Mouse (Mus musculus) midbrain, embryonic 14.5 days (tissue): ENCODE measurements around the gene Smg7. TPM values are rescaled to one million over a fixed set of nuclear protein-coding genes. Genes with fewer than 3 reads are reported as not detected.

ENCODE experiments used
- ATAC-seq: fragments of 200-750 bp; cut with Nextera tagmentation; 2 replicates; pipeline ENCODE4 v1.8.0; 2017; ENCODE audit warnings: moderate number of reproducible peaks, moderate library complexity; ENCODE audit not compliant: low FRiP score, low TSS enrichment
- DNase-seq: peaks from one replicate; pipeline ENCODE4 v3.0.0-alpha.2; 2015
- H3K27ac ChIP-seq: fragments of 300-500 bp; sonication (generic); replicated peaks from 2 replicates; pipeline ENCODE4 v1.5.1; 2014; ENCODE audit warnings: mild to moderate bottlenecking, low read depth, low read length, moderate library complexity
- H3K27me3 ChIP-seq: fragments of 300-500 bp; sonication (generic); 2 replicates; pipeline ENCODE4 v1.6.1; 2014; ENCODE audit warnings: low read length, control low read depth, mixed read lengths; ENCODE audit not compliant: control insufficient read depth, insufficient read depth
- H3K36me3 ChIP-seq: fragments of 300-500 bp; sonication (generic); 2 replicates; pipeline ENCODE4 v1.6.1; 2014; ENCODE audit warnings: low read length, control low read depth; ENCODE audit not compliant: control insufficient read depth, insufficient read depth
- H3K4me1 ChIP-seq: fragments of 300-500 bp; sonication (generic); 2 replicates; pipeline ENCODE4 v1.6.1; 2014; ENCODE audit warnings: mild to moderate bottlenecking, antibody characterized with exemption, low read length, control low read depth; ENCODE audit not compliant: control insufficient read depth, insufficient read depth
- H3K4me2 ChIP-seq: fragments of 300-500 bp; sonication (generic); 2 replicates; pipeline ENCODE4 v1.6.1; 2014; ENCODE audit warnings: mild to moderate bottlenecking, low read length, moderate library complexity
- H3K4me3 ChIP-seq: fragments of 300-500 bp; sonication (generic); replicated peaks from 2 replicates; pipeline ENCODE4 v1.5.1; 2014; ENCODE audit warnings: low read depth, low read length
- H3K9ac ChIP-seq: fragments of 300-500 bp; sonication (generic); replicated peaks from 2 replicates; pipeline ENCODE4 v1.6.1; 2014; ENCODE audit warnings: mild to moderate bottlenecking, low read length, moderate library complexity
- H3K9me3 ChIP-seq: fragments of 300-500 bp; sonication (generic); 2 replicates; pipeline ENCODE4 v1.6.1; 2016; ENCODE audit warnings: low read length, control low read depth, mixed read lengths; ENCODE audit not compliant: control insufficient read depth
- WGBS: fragments of 180-500 bp; shearing (Covaris S2); extraction: QIAGEN DNeasy Blood & Tissue Kit; methylation state at CpG from one replicate; pipeline ENCODE4 v1.1.7; 2014; 5-methylcytosine and 5-hydroxymethylcytosine counted together
- polyA plus RNA-seq: library from polyadenylated mRNA; unstranded; fragments of >200 nt; fragmentation: Nextera tagmentation; extraction: Ambion mirVana; gene quantifications from 2 replicates; pipeline ENCODE4 v1.2.1, GENCODE M21; 2014

Gene Smg7
- polyA plus RNA-seq, 1 experiment from 2014 or later, result 47.3 TPM

DNA sequence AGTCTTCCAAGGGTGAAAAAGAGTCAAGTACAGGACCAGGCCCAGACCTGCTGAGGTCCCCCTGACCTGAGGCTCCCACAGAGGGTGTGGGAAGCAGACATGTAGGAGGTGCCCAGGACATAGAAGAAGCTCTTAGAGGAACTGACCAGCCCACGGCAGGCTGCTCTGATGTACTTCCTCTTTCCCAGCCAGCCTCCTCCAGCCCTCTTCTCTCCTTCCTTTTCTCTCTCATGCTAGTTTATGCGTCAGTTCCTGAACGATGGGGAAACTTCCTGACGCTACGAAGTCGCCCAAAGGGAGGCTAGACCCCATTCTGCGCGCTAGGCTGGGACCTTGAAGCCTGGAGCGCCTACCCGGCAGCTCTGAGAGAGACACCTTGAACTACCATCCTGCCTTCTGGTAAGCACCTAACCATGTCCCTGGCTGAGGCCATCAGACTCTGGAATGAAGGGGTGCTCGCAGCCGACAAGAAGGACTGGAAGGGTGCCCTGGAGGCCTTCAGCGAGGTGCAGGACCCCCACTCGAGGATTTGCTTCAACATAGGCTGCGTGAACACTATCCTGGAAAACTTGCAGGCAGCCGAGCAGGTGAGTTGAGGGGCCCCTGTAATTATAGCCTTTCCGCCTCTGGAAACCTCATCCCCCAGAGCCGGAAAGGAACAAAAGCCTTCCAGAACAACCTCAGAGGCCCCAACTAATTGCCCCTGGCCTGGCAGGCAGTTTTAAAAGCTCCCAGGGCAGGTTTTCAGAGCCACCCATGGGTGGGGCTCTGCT, 94.6 kb downstream of the Smg7 start:
- no peak overlapping the region for H3K9ac ChIP-seq
- H3K4me2 ChIP-seq, result no peak overlapping the region
- 89% methylated on average over 18 of the region's 18 CpGs for WGBS
- H3K9me3 ChIP-seq, result no peaks in the 10 kb centered on the region
- no peaks in the 10 kb centered on the region for H3K27me3 ChIP-seq
- H3K4me3 ChIP-seq, result no peak overlapping the region
- no peak for DNase-seq
- ATAC-seq, result no peak
- no peak overlapping the region for H3K27ac ChIP-seq
- H3K36me3 ChIP-seq, result no peaks in the 10 kb centered on the region
- H3K4me1 ChIP-seq, result no peaks in the 10 kb centered on the region

DNA sequence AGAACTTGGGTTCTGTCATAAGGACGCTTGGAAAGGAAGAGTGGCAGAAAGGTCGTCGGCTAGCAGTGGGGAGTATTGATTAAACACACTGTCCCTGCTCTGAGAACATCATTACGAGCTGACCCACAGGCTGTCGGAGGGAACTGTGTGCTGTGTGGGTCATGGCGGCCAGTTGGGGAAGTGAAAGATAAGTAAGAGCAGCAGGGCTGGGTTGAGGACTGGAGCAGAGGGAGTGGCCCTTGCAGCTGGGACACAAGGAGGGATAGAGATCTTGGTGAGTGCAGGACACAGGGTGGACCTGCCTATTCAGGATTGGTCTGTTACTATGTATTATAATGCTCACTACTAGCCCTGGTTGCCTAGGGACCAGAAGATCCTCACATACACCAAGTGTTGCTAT, 97.5 kb downstream of the Smg7 start:
- no peak for DNase-seq
- H3K4me1 ChIP-seq, result no peaks in the 10 kb centered on the region
- no peaks in the 10 kb centered on the region for H3K9me3 ChIP-seq
- H3K36me3 ChIP-seq, result no peaks in the 10 kb centered on the region
- no peak overlapping the region for H3K4me2 ChIP-seq
- no peak overlapping the region for H3K9ac ChIP-seq
- ATAC-seq, result no peak
- H3K27ac ChIP-seq, result no peak overlapping the region
- no peaks in the 10 kb centered on the region for H3K27me3 ChIP-seq
- no peak overlapping the region for H3K4me3 ChIP-seq
- 86% methylated on average over 6 of the region's 6 CpGs for WGBS

GRCm38 (mm10) chr1:152800633-152801176, 101.7 kb downstream of the Smg7 start:
- 88% methylated on average over 13 of the region's 13 CpGs for WGBS
- no peaks in the 10 kb centered on the region for H3K9me3 ChIP-seq
- DNase-seq, result no peak

GRCm38 (mm10) chr1:152799897-152800296, 102.5 kb downstream of the Smg7 start, which contains the start of gene Ncf2:
Ncf2 (plus strand) TSS chr1:152800194.
- ATAC-seq (no peak), DNase-seq (peak; percentile 46)
- H3K27me3 ChIP-seq, result no peaks in the 10 kb centered on the region
- 0 out of 2 replicates have a peak, but pooled peaks cover 3% of the 10 kb centered on the region for H3K4me1 ChIP-seq
- no peak within 1 kb of the TSS for H3K4me3 ChIP-seq
- H3K9ac ChIP-seq, result no peak within 1 kb of the TSS
- H3K4me2 ChIP-seq, result no peak within 1 kb of the TSS
- no peaks in the 10 kb centered on the region for H3K9me3 ChIP-seq
- H3K27ac ChIP-seq, result 0 out of 2 replicates have a peak within 1 kb of the TSS, but pooled peaks have one; percentile 0
- WGBS, result 5% methylated on average over 2 of the region's 2 CpGs
- no peaks in the 10 kb centered on the region for H3K36me3 ChIP-seq

More at GRCm38 (mm10) chr1:152800633-152801176, 101.7 kb downstream of the Smg7 start:
- Histone ChIP-seq H3K4me2 (no peak overlapping the region), H3K4me1 (0 out of 2 replicates have a peak, but pooled peaks cover 3% of the 10 kb centered on the region), H3K4me3 (no peak overlapping the region), H3K36me3 (no peaks in the 10 kb centered on the region), H3K27me3 (no peaks in the 10 kb centered on the region), H3K27ac (no peak overlapping the region), H3K9ac (no peak overlapping the region)
- no peak for ATAC-seq

DNA sequence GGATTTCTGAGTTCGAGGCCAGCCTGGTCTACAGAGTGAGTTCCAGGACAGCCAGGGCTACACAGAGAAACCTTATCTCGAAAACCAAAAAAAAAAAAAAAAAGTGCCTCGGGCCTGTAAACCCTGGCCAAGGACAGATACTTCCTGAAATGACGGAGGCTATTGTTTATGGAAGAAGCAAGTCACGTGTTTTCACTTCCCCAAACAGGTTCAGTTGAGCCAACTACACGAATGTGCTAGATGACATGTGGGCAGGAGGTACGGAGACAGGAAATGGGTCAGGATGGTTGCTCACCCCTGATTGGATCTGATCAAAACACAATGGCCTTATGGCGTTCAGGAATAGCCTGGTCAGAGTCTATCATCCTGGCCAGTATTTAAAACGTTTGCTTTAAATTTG, 104.3 kb downstream of the Smg7 start:
- H3K36me3 ChIP-seq, result no peaks in the 10 kb centered on the region
- no peak for ATAC-seq
- H3K27ac ChIP-seq, result no peak overlapping the region
- 87% methylated on average over 9 of the region's 9 CpGs for WGBS
- no peak overlapping the region for H3K4me3 ChIP-seq
- H3K4me1 ChIP-seq, result 0 out of 2 replicates have a peak, but pooled peaks cover 8% of the 10 kb centered on the region
- no peak overlapping the region for H3K9ac ChIP-seq
- no peaks in the 10 kb centered on the region for H3K9me3 ChIP-seq
- no peak overlapping the region for H3K4me2 ChIP-seq
- H3K27me3 ChIP-seq, result no peaks in the 10 kb centered on the region
- DNase-seq, result no peak

DNA sequence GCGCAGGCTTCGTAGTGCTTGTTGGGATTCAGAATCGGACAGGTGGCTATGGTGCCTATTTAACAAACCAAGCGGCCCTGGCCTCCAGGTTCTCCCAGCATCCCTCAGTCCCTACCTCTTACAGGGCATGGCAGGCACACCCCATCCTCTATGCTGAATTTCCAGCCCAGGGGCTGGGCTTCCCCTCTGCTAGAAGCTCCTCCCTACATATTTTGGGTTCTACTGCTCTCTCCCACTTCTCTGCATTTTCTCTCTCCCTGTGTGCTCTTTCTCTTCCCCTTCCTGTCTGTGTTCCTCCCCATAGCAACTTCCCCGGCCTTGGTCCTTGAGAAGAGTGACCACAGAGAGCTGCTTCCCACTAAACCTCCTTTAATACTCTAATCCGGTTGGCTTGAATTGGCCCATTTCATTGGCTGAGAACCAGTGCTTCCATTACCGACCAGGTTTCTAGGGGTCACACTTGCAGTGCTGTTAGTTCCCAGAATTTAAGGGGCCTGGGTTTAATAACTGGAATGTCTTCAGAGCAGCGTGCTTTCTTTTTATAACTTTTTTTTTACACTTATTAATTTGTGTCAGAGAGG, 105.7 kb downstream of the Smg7 start:
- Histone ChIP-seq H3K27ac (no peak overlapping the region), H3K36me3 (no peaks in the 10 kb centered on the region), H3K9me3 (no peaks in the 10 kb centered on the region), H3K4me2 (no peak overlapping the region), H3K9ac (no peak overlapping the region), H3K27me3 (no peaks in the 10 kb centered on the region), H3K4me3 (no peak overlapping the region), H3K4me1 (peaks cover 14% of the 10 kb centered on the region; the same call in 1 of the 2 replicates)
- 84% methylated on average over 8 of the region's 8 CpGs for WGBS
- DNase-seq (no peak), ATAC-seq (no peak)

DNA sequence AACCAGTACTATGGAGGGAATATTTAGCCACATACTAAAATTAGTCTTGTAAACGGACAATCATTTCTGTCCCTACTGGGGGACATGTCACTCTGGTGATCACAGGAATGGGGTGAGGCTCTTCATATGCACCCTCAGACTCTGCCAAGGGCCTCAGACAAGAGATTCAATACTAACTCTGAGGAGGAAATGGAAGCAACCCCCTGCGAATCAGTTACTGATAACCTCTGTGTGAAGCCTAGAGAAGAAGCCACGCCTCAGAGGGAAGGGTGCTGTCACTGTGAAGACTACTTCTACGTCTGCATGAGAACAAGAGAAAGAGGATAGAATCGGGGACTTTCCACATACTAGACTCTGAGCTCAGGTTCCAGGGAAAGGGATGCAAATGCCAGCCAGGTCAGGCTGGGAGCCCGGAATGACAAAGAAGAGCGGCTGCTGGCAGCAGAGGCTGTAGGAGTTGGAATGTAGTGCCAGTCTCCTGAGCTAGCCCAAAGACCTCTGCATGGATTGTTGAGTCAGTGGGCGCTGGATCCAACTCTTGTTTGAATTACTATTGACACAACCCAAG, 106.7 kb downstream of the Smg7 start:
- Histone ChIP-seq H3K27me3 (no peaks in the 10 kb centered on the region), H3K9me3 (no peaks in the 10 kb centered on the region), H3K9ac (no peak overlapping the region), H3K4me3 (no peak overlapping the region), H3K4me1 (peaks cover 14% of the 10 kb centered on the region; the same call in 1 of the 2 replicates), H3K27ac (no peak overlapping the region), H3K36me3 (no peaks in the 10 kb centered on the region), H3K4me2 (no peak overlapping the region)
- DNase-seq (no peak), ATAC-seq (no peak)
- 69% methylated on average over 8 of the region's 8 CpGs for WGBS

- H3K9ac ChIP-seq, result no peak overlapping the region
- H3K4me3 ChIP-seq, result no peak overlapping the region
- H3K4me1 ChIP-seq, result peaks cover 11% of the 10 kb centered on the region; the same call in 1 of the 2 replicates
- no peak for DNase-seq
- 36% methylated on average over 6 of the region's 6 CpGs for WGBS
- H3K9me3 ChIP-seq, result no peaks in the 10 kb centered on the region
- no peaks in the 10 kb centered on the region for H3K27me3 ChIP-seq
- H3K4me2 ChIP-seq, result no peak overlapping the region
- no peak overlapping the region for H3K27ac ChIP-seq
- H3K36me3 ChIP-seq, result no peaks in the 10 kb centered on the region
- ATAC-seq, result no peak
These were observed 108.8 kb downstream of the Smg7 start for GRCm38 (mm10) chr1:152793495-152794130.
